Mouse (Mus musculus) large intestine, adult 2 months (tissue): ENCODE results near the gene Krt80. TPM values are rescaled to one million over a fixed set of nuclear protein-coding genes. Genes with fewer than 3 reads are reported as not detected.

Experiments
- DNase-seq: peaks from one replicate; pipeline ENCODE4 v3.0.0-alpha.2; 2012; ENCODE audit warnings: low read depth, low spot score
- WGBS: fragments of 180-500 bp; shearing (Covaris S2); methylation state at CpG from one replicate; pipeline ENCODE4 v1.1.7; 2018; 5-methylcytosine and 5-hydroxymethylcytosine counted together
- polyA plus RNA-seq: library from polyadenylated mRNA; depleted of rRNA; stranded (reverse); fragments of >200 nt; gene quantifications from 2 replicates; pipeline ENCODE4 v1.2.3, GENCODE M21; 2012; rRNA removed

Krt80 gene
- polyA plus RNA-seq, 1 experiment, result 1.0 TPM

DNA sequence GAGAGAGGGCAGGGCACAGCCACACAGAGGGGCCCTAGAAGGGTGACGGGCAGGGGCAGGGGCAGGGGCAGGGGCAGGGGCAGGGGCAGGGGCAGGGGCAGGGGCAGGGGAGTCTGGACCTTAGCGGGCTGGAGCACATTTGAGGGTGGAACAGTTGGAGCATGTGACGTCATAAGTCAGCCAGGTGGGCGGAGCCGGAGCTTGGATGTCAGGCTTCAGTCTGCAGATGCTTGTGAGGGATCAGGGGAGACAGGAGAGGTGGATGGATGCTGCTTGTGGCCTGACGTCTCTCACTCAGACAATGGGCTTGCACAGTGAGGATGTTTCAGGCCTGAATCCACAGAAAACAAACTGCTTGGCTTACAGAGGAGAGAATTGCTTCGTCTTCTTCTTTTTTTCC, 71.4 kb downstream of the Krt80 start:
- no peak for DNase-seq
- WGBS, result 41% methylated on average over 7 of the region's 7 CpGs

DNA sequence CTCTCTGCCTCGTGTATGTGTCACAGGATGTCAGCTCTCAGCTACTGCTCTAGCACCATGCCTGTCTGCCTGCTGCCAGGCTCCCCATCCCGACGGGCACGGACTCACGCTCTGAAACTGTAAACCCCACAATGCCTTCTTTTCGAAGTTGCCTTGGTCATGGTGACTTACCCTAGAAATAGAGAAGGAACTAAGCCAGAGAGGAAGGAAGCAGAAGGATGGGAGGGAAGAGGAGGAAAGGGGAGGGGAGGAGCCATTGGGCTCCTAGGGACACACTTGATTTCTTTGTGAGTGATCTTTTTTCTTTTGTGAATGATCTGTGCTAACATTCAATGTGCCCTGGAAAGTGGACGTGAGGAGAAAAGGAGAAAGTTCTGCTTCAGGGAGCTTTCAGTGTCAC, 72.0 kb downstream of the Krt80 start:
- WGBS, result 54% methylated on average over 7 of the region's 7 CpGs
- DNase-seq, result no peak

Other genes starting within 250 kb of the Krt80 start
- gene Acvrl1, start 241.6 kb downstream of the Krt80 start, polyA plus RNA-seq, result 20.7 and 27.0 TPM in 2 replicates
- 31.7 and 40.5 TPM in 2 replicates for gene Acvr1b, start 196.1 kb downstream of the Krt80 start, polyA plus RNA-seq
- 2.2 and 2.8 TPM in 2 replicates for gene Grasp, start 146.0 kb downstream of the Krt80 start, polyA plus RNA-seq
- 8.1 and 9.3 TPM in 2 replicates for gene Nr4a1, start 115.9 kb downstream of the Krt80 start, polyA plus RNA-seq
- gene Atg101, start 85.9 kb downstream of the Krt80 start, polyA plus RNA-seq, result 36.1 and 37.9 TPM in 2 replicates
- gene 6030408B16Rik, start 77.0 kb downstream of the Krt80 start, polyA plus RNA-seq, result not detected in 2 replicates
- 33.0 and 44.4 TPM in 2 replicates for gene Krt7, start 40.9 kb upstream of the Krt80 start, polyA plus RNA-seq
- 0.62 and 1.3 TPM in 2 replicates for gene Krt87, start 68.6 kb upstream of the Krt80 start, polyA plus RNA-seq
- 0.09 and 0.12 TPM in 2 replicates for gene Krt88, start 77.6 kb upstream of the Krt80 start, polyA plus RNA-seq
- not detected in 2 replicates for gene Krt81, start 93.6 kb upstream of the Krt80 start, polyA plus RNA-seq
- gene Krt86, start 103.3 kb upstream of the Krt80 start, polyA plus RNA-seq, result 0.09 TPM in 1 of 2 replicates, not detected in the other
- gene Krt83, start 121.3 kb upstream of the Krt80 start, polyA plus RNA-seq, result 0.07 and 0.25 TPM in 2 replicates
- not detected in 2 replicates for gene Gm49425, start 147.1 kb upstream of the Krt80 start, polyA plus RNA-seq
- gene Krt84, start 162.7 kb upstream of the Krt80 start, polyA plus RNA-seq, result 0.32 and 1.5 TPM in 2 replicates
- not detected in 2 replicates for gene Krt82, start 180.5 kb upstream of the Krt80 start, polyA plus RNA-seq
- 0.04 TPM in 1 of 2 replicates, not detected in the other for gene Krt90, start 192.8 kb upstream of the Krt80 start, polyA plus RNA-seq
- not detected in 2 replicates for gene Krt75, start 203.7 kb upstream of the Krt80 start, polyA plus RNA-seq